Comparison of ENCODE assay signal across 23 mouse cellular contexts in the genomic region with DNA sequence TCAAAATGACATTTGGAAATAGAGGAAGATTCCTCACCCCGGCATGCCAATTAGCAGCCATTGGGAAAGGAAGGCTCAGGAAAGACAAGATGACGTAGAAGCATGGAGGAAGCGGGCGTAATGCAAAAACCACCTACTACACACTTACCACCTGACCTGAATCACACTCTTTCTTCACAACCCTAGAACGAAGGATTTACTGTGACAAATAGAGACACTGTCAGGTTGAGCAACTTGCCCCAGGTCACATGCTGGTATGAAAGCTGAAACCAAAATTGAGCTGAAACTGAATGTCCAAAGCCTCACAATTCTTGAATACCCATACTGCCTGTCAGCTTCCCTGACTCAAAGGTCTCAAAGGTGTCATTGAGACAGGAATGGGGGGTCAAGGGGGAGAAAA. TPM values are rescaled to one million over a fixed set of nuclear protein-coding genes. Genes with fewer than 3 reads are reported as not detected.
DNase-seq lines count a peak whose midpoint lies in the region; ATAC-seq and TF ChIP-seq lines count a peak whose summit lies in the region.
"Had no signal": no experiment of that assay in that cellular context is flagged by ENCODE, and none has a peak within 500 bp of the region (broad histone marks: within the 10 kb centered on the region; RNA-seq: fewer than 3 reads in every experiment).

No protein-coding gene starts in this region.

- TF ChIP-seq CTCF in liver, postnatal 0 days (IDR thresholded peaks at IDR 0.05; ENCODE audit: low read depth), result no peak

- H3K4me2 ChIP-seq in heart, embryonic 11.5 days, result no peak overlapping the region
- H3K4me2 ChIP-seq in liver, postnatal 0 days (ENCODE audit: low read depth, low read length), result no peak overlapping the region
- H3K4me2 ChIP-seq in intestine, embryonic 15.5 days (replicated peaks), result no peak overlapping the region
- H3K4me2 ChIP-seq: heart, embryonic 12.5 days; hindbrain, embryonic 13.5 days; limb, embryonic 12.5 days had no signal

- H3K27ac ChIP-seq in heart, embryonic 11.5 days (ENCODE audit: low read depth, low read length), result no peak overlapping the region
- H3K27ac ChIP-seq in liver, postnatal 0 days (ENCODE audit: low read depth), result 0 out of 2 replicates have a peak overlapping the region, but pooled peaks have one; percentile 19
- H3K27ac ChIP-seq in intestine, embryonic 15.5 days, result no peak overlapping the region
- H3K27ac ChIP-seq: hindbrain, embryonic 13.5 days; limb, embryonic 12.5 days; midbrain, embryonic 10.5 days had no signal

- H3K4me1 ChIP-seq in heart, embryonic 11.5 days (ENCODE audit: control insufficient read depth, insufficient read depth, low read length), result peaks cover 30% of the 10 kb centered on the region
- H3K4me1 ChIP-seq in liver, postnatal 0 days (ENCODE audit: insufficient read depth), result peaks cover 3% of the 10 kb centered on the region; the same call in 1 of the 2 replicates
- no peaks in the 10 kb centered on the region for H3K4me1 ChIP-seq in intestine, embryonic 15.5 days (replicated peaks)

- DNase-seq in heart, adult 11 months, result peak; percentile 83
- DNase-seq in 416B (ENCODE audit: low read depth) (peak; percentile 58), NIH3T3 (ENCODE audit: low read depth) (peak; percentile 15)
- DNase-seq in liver, postnatal 0 days, result no peak
- DNase-seq in cerebellum, adult 18-20 months, result no peak
- DNase-seq in cerebellum, adult 9-11 months, result no peak
- DNase-seq: adrenal gland, postnatal 36 days; cerebellum, adult 8-10 months; gastrocnemius, postnatal 36 days; heart, postnatal 14 days; kidney, adult 9 months; kidney, postnatal 25 days; layer of hippocampus, adult 9-11 months; lung, postnatal 10 days; thymus, postnatal 4 days had no signal

- H3K36me3 ChIP-seq in heart, embryonic 11.5 days (ENCODE audit: control insufficient read depth, insufficient read depth, low read length), result no peaks in the 10 kb centered on the region
- peaks cover 3% of the 10 kb centered on the region; the same call in 1 of the 2 replicates for H3K36me3 ChIP-seq in liver, postnatal 0 days (replicated peaks; ENCODE audit: insufficient read depth, low read length)
- no peaks in the 10 kb centered on the region for H3K36me3 ChIP-seq in intestine, embryonic 15.5 days
- H3K36me3 ChIP-seq: hindbrain, embryonic 13.5 days; limb, embryonic 12.5 days had no signal

- H3K4me3 ChIP-seq in heart, embryonic 11.5 days (ENCODE audit: low read depth, low read length), result no peak overlapping the region
- H3K4me3 ChIP-seq in liver, postnatal 0 days (ENCODE audit: low read depth, low read length), result no peak overlapping the region
- H3K4me3 ChIP-seq in intestine, embryonic 15.5 days (replicated peaks), result no peak overlapping the region
- H3K4me3 ChIP-seq: heart, embryonic 12.5 days; hindbrain, embryonic 13.5 days; limb, embryonic 12.5 days; midbrain, embryonic 10.5 days had no signal

- no peak for TF ChIP-seq EP300 in liver, postnatal 0 days (IDR thresholded peaks at IDR 0.05; ENCODE audit: low read depth)

- ATAC-seq in heart, embryonic 11.5 days (replicated peaks; ENCODE audit: insufficient number of reproducible peaks, low FRiP score, low TSS enrichment), result no peak
- ATAC-seq in liver, postnatal 0 days, result no peak
- no peak for ATAC-seq in intestine, embryonic 15.5 days
- ATAC-seq: activated CD4-positive, CD25-positive, alpha-beta regulatory T cell, adult 4 months; inflammation-experienced regulatory T-cells, adult 6 months had no signal

- H3K9me3 ChIP-seq in heart, embryonic 11.5 days (replicated peaks; ENCODE audit: control insufficient read depth, low read length), result no peaks in the 10 kb centered on the region
- no peaks in the 10 kb centered on the region for H3K9me3 ChIP-seq in liver, postnatal 0 days (ENCODE audit: low read length)
- H3K9me3 ChIP-seq in intestine, embryonic 15.5 days, result no peaks in the 10 kb centered on the region
- H3K9me3 ChIP-seq: heart, embryonic 12.5 days; hindbrain, embryonic 13.5 days; limb, embryonic 12.5 days; midbrain, embryonic 10.5 days had no signal

- H3K9ac ChIP-seq in heart, embryonic 11.5 days (ENCODE audit: low read depth, low read length), result no peak overlapping the region
- H3K9ac ChIP-seq in liver, postnatal 0 days (replicated peaks), result no peak overlapping the region
- H3K9ac ChIP-seq in intestine, embryonic 15.5 days, result no peak overlapping the region
- H3K9ac ChIP-seq: heart, embryonic 12.5 days; hindbrain, embryonic 13.5 days; limb, embryonic 12.5 days had no signal

- no peaks in the 10 kb centered on the region for H3K27me3 ChIP-seq in heart, embryonic 11.5 days (ENCODE audit: control insufficient read depth, insufficient read depth, low read length)
- no peaks in the 10 kb centered on the region for H3K27me3 ChIP-seq in liver, postnatal 0 days (ENCODE audit: insufficient read depth, low read length)
- H3K27me3 ChIP-seq in intestine, embryonic 15.5 days (replicated peaks), result no peaks in the 10 kb centered on the region
- H3K27me3 ChIP-seq: heart, embryonic 12.5 days; hindbrain, embryonic 13.5 days; limb, embryonic 12.5 days had no signal

- WGBS in heart, embryonic 11.5 days (ENCODE audit: insufficient replicate concordance), result 95% methylated on average over 5 of the region's 5 CpGs
- 71% methylated on average over 5 of the region's 5 CpGs for WGBS in liver, postnatal 0 days (ENCODE audit: insufficient replicate concordance)
- 92% methylated on average over 5 of the region's 5 CpGs for WGBS in intestine, embryonic 15.5 days

RNA-seq across cellular contexts. Expression of a gene that starts 31.5 kb away (rescaled TPM):
- polyA plus RNA-seq in heart, embryonic 11.5 days (2014; fragmentation: Nextera tagmentation; extraction: Ambion mirVana), result 27.2 and 27.5 TPM in 2 replicates
- polyA plus RNA-seq in liver, postnatal 0 days (2015; fragmentation: Nextera tagmentation; extraction: Ambion mirVana), result 8.1 and 8.8 TPM in 2 replicates
- polyA plus RNA-seq in intestine, embryonic 15.5 days (2015; fragmentation: Nextera tagmentation; extraction: Ambion mirVana), result 34.5 and 37.4 TPM in 2 replicates

Comparison
In these comparisons a context has a peak if more than half of its experiments do, and no peak if none do; other contexts are left out.
1. DNase-seq: peak in heart, adult 11 months (single experiment), 416B (single experiment) and NIH3T3 (single experiment); none in liver, postnatal 0 days (single experiment), cerebellum, adult 18-20 months (0 of 2) and cerebellum, adult 9-11 months (single experiment).